Mouse (Mus musculus): ENCODE data around the gene Myh9.
A peak's percentile ranks its signal among the peaks of the same experiment; 100 is the strongest.

- 0 out of 2 replicates have a peak, but pooled peaks have one; percentile 36 for TF ChIP-seq POLR2A (IDR thresholded peaks at IDR 0.05; ENCODE audit: insufficient read depth, low read depth, low read length)
- TF ChIP-seq CTCF (IDR thresholded peaks at IDR 0.05) = no peak
- TF ChIP-seq EP300 (IDR thresholded peaks at IDR 0.05; ENCODE audit: insufficient read depth, low read depth, low read length) = no peak
These were observed 49.8 kb upstream of the Myh9 start for GRCm38 (mm10) chr15:77891766-77892165.
